Mouse (Mus musculus): ENCODE measurements around the gene Mtrex. TPM values are rescaled to one million over a fixed set of nuclear protein-coding genes. Genes with fewer than 3 reads are reported as not detected.

Gene Mtrex
- total RNA-seq, 2 experiments from 2014 or later: 41.9 to 42.6 TPM

GRCm38 (mm10) chr13:112832589-112832988 is 94.6 kb downstream of the Mtrex start:
- DNase-seq (ENCODE audit: low spot score in 2 of 2): no peak

- DNase-seq (ENCODE audit: low spot score in 2 of 2): no peak
Observed at GRCm38 (mm10) chr13:112829619-112830018, 97.6 kb downstream of the Mtrex start.

GRCm38 (mm10) chr13:112825479-112825878 is 101.7 kb downstream of the Mtrex start:
- DNase-seq (ENCODE audit: low spot score in 2 of 2): no peak

GRCm38 (mm10) chr13:112823911-112824648 is 103.1 kb downstream of the Mtrex start:
- no peak for DNase-seq (ENCODE audit: low spot score in 2 of 2)

- no peak for DNase-seq (ENCODE audit: low spot score in 2 of 2)
Observed at GRCm38 (mm10) chr13:112823236-112823910, 103.8 kb downstream of the Mtrex start.

GRCm38 (mm10) chr13:112822413-112822812 is 104.8 kb downstream of the Mtrex start:
- no peak for DNase-seq (ENCODE audit: low spot score in 2 of 2)

- no peak for DNase-seq (ENCODE audit: low spot score in 2 of 2)
Observed at GRCm38 (mm10) chr13:112818125-112818524, 109.1 kb downstream of the Mtrex start.

Other genes with a start within 250 kb of the Mtrex start
- 10 to 100 TPM; 35.2 to 35.5 TPM for gene Plpp1, start 126.6 kb downstream of the Mtrex start, total RNA-seq (2021)
- 10 to 100 TPM; 24.7 to 25.5 TPM for gene Dhx29, start 56 bp upstream of the Mtrex start, total RNA-seq (2021)
- gene Ccno, start 60.4 kb upstream of the Mtrex start, total RNA-seq (2021): 1 to 10 TPM; 1.4 to 1.7 TPM
- gene Mcidas, start 66.4 kb upstream of the Mtrex start, total RNA-seq (2021): under 1 TPM; 0.36 to 0.48 TPM
- gene Cdc20b, start 107.7 kb upstream of the Mtrex start, total RNA-seq (2021): under 1 TPM in 1 of 2 experiments, not detected in 1; 0.30 TPM
- gene Gpx8, start 119.0 kb upstream of the Mtrex start, total RNA-seq (2021): 10 to 100 TPM; 15.5 to 18.5 TPM
- gene Gzma, start 173.6 kb upstream of the Mtrex start, total RNA-seq (2021): not detected

Data from layer of hippocampus, postnatal 10 days (tissue).